1 mouse cellular context compared by ENCODE assay signal in genomic region chr7:46846486-46847244, GRCm38 (mm10).
TF ChIP-seq lines count a peak whose summit lies in the region.

No protein-coding gene starts in this region.

TF ChIP-seq in CH12.LX, 34 proteins besides CTCF, POLR2A, EP300 and RAD21:
- TF ChIP-seq NRF1 (IDR thresholded peaks at IDR 0.05; ENCODE audit: low read depth, low read length), result peak; percentile 90
- no peak for TF ChIP-seq PAX5 (IDR thresholded peaks at IDR 0.05; ENCODE audit: low read length)
- no peak for TF ChIP-seq POLR2AphosphoS2 (IDR thresholded peaks at IDR 0.05; ENCODE audit: low read depth, low read length)
- no peak for TF ChIP-seq GABPA (IDR thresholded peaks at IDR 0.05; ENCODE audit: insufficient replicate concordance, low read depth, low read length)
- TF ChIP-seq ETS1 (conservative IDR thresholded peaks at IDR 0.05; ENCODE audit: low read depth, low read length), result no peak
- TF ChIP-seq USF2 (conservative IDR thresholded peaks at IDR 0.05; ENCODE audit: low read depth, low read length), result no peak
- no peak for TF ChIP-seq HCFC1 (IDR thresholded peaks at IDR 0.05; ENCODE audit: low read depth, low read length)
- TF ChIP-seq BHLHE40 (IDR thresholded peaks at IDR 0.05; ENCODE audit: low read depth, low read length), result peak; percentile 46; the same call in 1 of the 2 replicates
- TF ChIP-seq ZC3H11A (IDR thresholded peaks at IDR 0.05; ENCODE audit: low read depth, low read length), result no peak
- TF ChIP-seq MXI1 (IDR thresholded peaks at IDR 0.05; ENCODE audit: low read depth, low read length), result no peak; the same call in 1 of the 2 replicates
- TF ChIP-seq UBTF (IDR thresholded peaks at IDR 0.05; ENCODE audit: low read depth, low read length), result no peak
- no peak; the same call in 1 of the 2 replicates for TF ChIP-seq SIN3A (IDR thresholded peaks at IDR 0.05; ENCODE audit: low read length)
- TF ChIP-seq SMC3 (IDR thresholded peaks at IDR 0.05; ENCODE audit: low read depth, low read length), result no peak
- TF ChIP-seq MAZ (IDR thresholded peaks at IDR 0.05; ENCODE audit: low read depth, low read length), result no peak
- TF ChIP-seq TCF12 (IDR thresholded peaks at IDR 0.05; ENCODE audit: low read depth, low read length), result 0 out of 2 replicates have a peak, but pooled peaks have one; percentile 6
- TF ChIP-seq MEF2A (IDR thresholded peaks at IDR 0.05; ENCODE audit: borderline replicate concordance, low read depth, low read length), result no peak
- TF ChIP-seq ZNF384 (IDR thresholded peaks at IDR 0.05; ENCODE audit: low read depth, low read length), result no peak
- peak; percentile 71; the same call in 1 of the 2 replicates for TF ChIP-seq MYC (IDR thresholded peaks at IDR 0.05; ENCODE audit: low read depth, low read length)
- TF ChIP-seq MAX (IDR thresholded peaks at IDR 0.05; ENCODE audit: low read length), result peak; percentile 57; the same call in 1 of the 2 replicates
- TF ChIP-seq TBP (conservative IDR thresholded peaks at IDR 0.05; ENCODE audit: low read depth, low read length), result no peak
- TF ChIP-seq USF1 (IDR thresholded peaks at IDR 0.05; ENCODE audit: low read depth, low read length), result no peak
- no peak for TF ChIP-seq JUND (conservative IDR thresholded peaks at IDR 0.05; ENCODE audit: low read depth, low read length)
- TF ChIP-seq KAT2A (IDR thresholded peaks at IDR 0.05; ENCODE audit: insufficient replicate concordance, low read length), result no peak
- TF ChIP-seq IRF4 (IDR thresholded peaks at IDR 0.05; ENCODE audit: low read depth, low read length), result no peak
- TF ChIP-seq CHD2 (IDR thresholded peaks at IDR 0.05; ENCODE audit: low read length), result no peak
- peak; percentile 49 for TF ChIP-seq NELFE (IDR thresholded peaks at IDR 0.05; ENCODE audit: low read depth, low read length)
- no peak for TF ChIP-seq JUN (IDR thresholded peaks at IDR 0.05; ENCODE audit: insufficient read depth, low read depth, low read length)
- no peak; the same call in 1 of the 2 replicates for TF ChIP-seq ZMIZ1 (IDR thresholded peaks at IDR 0.05; ENCODE audit: low read depth, low read length)
- no peak for TF ChIP-seq CHD1 (IDR thresholded peaks at IDR 0.05; ENCODE audit: low read depth, low read length)
- TF ChIP-seq E2F4 (IDR thresholded peaks at IDR 0.05; ENCODE audit: insufficient replicate concordance, low read depth, low read length), result no peak
- TF ChIP-seq ELF1 (IDR thresholded peaks at IDR 0.05; ENCODE audit: low read depth, low read length), result peak; percentile 40; the same call in 1 of the 2 replicates
- no peak for TF ChIP-seq RCOR1 (conservative IDR thresholded peaks at IDR 0.05; ENCODE audit: low read depth, low read length)
- no peak for TF ChIP-seq MAFK (IDR thresholded peaks at IDR 0.05; ENCODE audit: insufficient replicate concordance, low read length)
- TF ChIP-seq ZKSCAN1 (IDR thresholded peaks at IDR 0.05; ENCODE audit: borderline replicate concordance, low read depth, low read length), result no peak
